Mouse (Mus musculus) heart, embryonic 15.5 days (tissue): ENCODE measurements around the gene Mthfsl. TPM values are rescaled to one million over a fixed set of nuclear protein-coding genes. Genes with fewer than 3 reads are reported as not detected.
"Not testable (repeated sequence)": the region's sequence is repeated elsewhere in the genome, so short reads cannot be mapped to it uniquely, and the experiment has no call there.

Source experiments
- ATAC-seq: fragments of 200-750 bp; cut with Nextera tagmentation; replicated peaks from 2 replicates; pipeline ENCODE4 v1.8.0; 2017; ENCODE audit warnings: low read depth, moderate TSS enrichment; ENCODE audit not compliant: insufficient number of reproducible peaks, insufficient read depth, low FRiP score
- H3K27ac ChIP-seq: fragments of 300-500 bp; sonication (generic); 2 replicates; pipeline ENCODE4 v1.5.1; 2015; ENCODE audit warnings: mild to moderate bottlenecking, inconsistent platforms
- H3K27me3 ChIP-seq: fragments of 300-500 bp; sonication (generic); 2 replicates; pipeline ENCODE4 v1.6.1; 2015; ENCODE audit warnings: inconsistent platforms
- H3K36me3 ChIP-seq: fragments of 300-500 bp; sonication (generic); 2 replicates; pipeline ENCODE4 v1.6.1; 2015; ENCODE audit warnings: mild to moderate bottlenecking, inconsistent platforms
- H3K4me1 ChIP-seq: fragments of 300-500 bp; sonication (generic); replicated peaks from 2 replicates; pipeline ENCODE4 v1.6.1; 2015; ENCODE audit warnings: inconsistent platforms
- H3K4me2 ChIP-seq: fragments of 300-500 bp; sonication (generic); 2 replicates; pipeline ENCODE4 v1.6.1; 2015; ENCODE audit warnings: inconsistent platforms, mild to moderate bottlenecking, moderate library complexity
- H3K4me3 ChIP-seq: fragments of 300-500 bp; sonication (generic); 2 replicates; pipeline ENCODE4 v1.5.1; 2015; ENCODE audit warnings: mild to moderate bottlenecking, inconsistent platforms
- H3K9ac ChIP-seq: fragments of 300-500 bp; sonication (generic); 2 replicates; pipeline ENCODE4 v1.6.1; 2015; ENCODE audit warnings: mild to moderate bottlenecking, inconsistent platforms
- H3K9me3 ChIP-seq: fragments of 300-500 bp; sonication (generic); replicated peaks from 2 replicates; pipeline ENCODE4 v1.6.1; 2016; ENCODE audit warnings: inconsistent platforms
- WGBS: fragments of 180-500 bp; shearing (Covaris S2); methylation state at CpG from one replicate; pipeline ENCODE4 v1.1.7; 2015; ENCODE audit warnings: mixed read lengths; 5-methylcytosine and 5-hydroxymethylcytosine counted together
- polyA plus RNA-seq: library from polyadenylated mRNA; unstranded; fragments of >200 nt; fragmentation: Nextera tagmentation; extraction: Ambion mirVana; gene quantifications from 2 replicates; pipeline ENCODE4 v1.2.1, GENCODE M21; 2015

Mthfsl gene
- polyA plus RNA-seq = 29.7 and 34.0 TPM in 2 replicates

DNA sequence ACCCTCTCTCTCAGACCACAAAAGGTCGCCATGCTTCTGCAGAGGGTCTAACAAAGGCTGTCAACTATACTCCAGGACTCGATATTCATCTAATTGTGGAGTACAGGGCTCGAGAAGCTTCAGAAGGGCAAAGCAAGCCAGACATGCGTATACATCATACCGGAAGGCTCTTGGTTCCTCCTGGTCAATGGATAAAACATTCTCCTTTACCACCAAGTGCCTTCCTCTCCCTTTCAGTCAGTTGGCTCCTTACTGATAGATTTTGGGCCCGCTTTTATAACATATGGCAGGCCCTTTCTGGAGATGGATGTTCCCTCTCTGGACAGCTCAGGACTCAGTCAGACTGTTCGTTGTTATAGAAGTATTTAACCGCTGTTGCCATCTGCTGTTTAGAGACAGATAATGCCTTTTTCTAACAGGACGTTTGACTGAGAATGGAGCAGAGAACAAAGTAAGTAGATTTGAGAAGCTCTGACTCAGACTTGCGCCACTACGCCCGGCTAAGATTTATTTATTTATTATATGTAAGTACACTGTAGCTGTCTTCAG lies at the start of gene Mthfsl:
Mthfsl (minus strand) TSS at position 308 of the 549 bp plus-strand sequence.
- peak within 1 kb of the TSS; percentile 43 for H3K4me3 ChIP-seq
- H3K4me2 ChIP-seq = peak within 1 kb of the TSS; percentile 63
- H3K27me3 ChIP-seq, H3K9ac ChIP-seq, H3K4me1 ChIP-seq, H3K9me3 ChIP-seq, H3K36me3 ChIP-seq: not testable (repeated sequence)
- ATAC-seq = peak; percentile 50; the same call in 1 of the 2 replicates
- H3K27ac ChIP-seq = peak within 1 kb of the TSS; percentile 76
- WGBS = 20% methylated on average over 11 of the region's 12 CpGs

DNA sequence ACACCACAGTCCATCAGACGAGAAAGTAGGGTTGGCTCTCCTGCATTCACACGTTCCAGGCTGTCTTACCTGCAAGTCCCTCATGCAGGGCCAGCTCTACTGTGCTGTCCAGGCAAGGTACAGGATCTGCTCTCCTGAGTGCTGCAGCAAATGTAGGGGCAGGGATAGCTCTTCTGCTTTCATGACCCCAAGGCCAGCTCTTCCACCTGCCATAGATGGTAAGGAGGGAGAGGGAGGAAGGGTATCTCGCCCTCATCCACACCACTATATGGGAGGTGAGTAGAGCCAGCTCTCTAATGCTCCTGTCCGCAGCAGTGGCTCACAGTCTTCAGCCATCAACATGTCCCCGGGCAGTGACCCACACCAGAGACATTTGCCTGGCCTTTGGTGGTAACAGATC lies 49.4 kb upstream of the Mthfsl start:
- H3K27me3 ChIP-seq, H3K9ac ChIP-seq, H3K9me3 ChIP-seq, H3K27ac ChIP-seq, H3K4me2 ChIP-seq, H3K36me3 ChIP-seq, H3K4me3 ChIP-seq, H3K4me1 ChIP-seq, ATAC-seq: not testable (repeated sequence)
- 78% methylated on average over 4 of the region's 5 CpGs for WGBS

DNA sequence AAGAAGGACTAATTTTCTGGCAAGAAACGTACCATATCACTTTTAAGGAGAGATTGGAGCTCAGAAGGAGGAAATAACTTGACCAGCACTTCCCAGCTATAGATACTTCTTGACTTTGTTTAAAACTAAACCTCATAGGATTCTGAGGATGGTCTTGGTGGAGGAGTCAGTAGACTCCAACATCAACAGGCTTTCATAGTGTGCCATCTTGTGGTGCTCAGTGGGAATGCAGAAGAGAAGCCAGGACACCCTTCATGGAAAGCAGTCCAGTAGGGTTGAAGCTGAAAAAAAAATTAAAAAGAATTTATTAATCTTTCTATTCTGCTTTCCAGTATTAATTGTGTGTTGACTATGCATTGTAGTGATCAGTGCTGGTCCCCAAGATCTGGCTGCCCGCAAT lies 26.6 kb upstream of the Mthfsl start:
- not testable (repeated sequence) for H3K9me3 ChIP-seq, H3K27me3 ChIP-seq, H3K9ac ChIP-seq, H3K27ac ChIP-seq, H3K36me3 ChIP-seq, H3K4me3 ChIP-seq, H3K4me1 ChIP-seq, ATAC-seq, H3K4me2 ChIP-seq
- 33% methylated on average over 1 of the region's 2 CpGs for WGBS

DNA sequence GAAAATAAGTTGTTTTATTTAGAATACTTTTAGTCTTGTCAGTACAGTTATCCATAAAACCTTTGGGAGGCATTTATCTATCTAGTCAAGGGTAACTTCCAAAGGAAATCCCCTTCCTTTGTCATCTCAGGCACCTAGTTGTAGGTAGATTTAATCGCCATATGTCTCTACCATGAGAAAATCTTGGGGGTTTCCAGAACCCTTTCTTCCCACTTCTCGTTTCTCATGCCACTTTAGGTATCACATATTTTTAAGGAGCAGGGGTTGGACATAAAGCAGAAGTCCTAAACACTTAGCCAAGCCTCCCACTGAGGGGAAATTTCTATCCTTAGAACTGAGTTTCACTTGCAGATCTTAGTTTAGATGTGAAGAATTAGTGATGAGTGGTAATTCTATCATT lies 25.9 kb upstream of the Mthfsl start:
- 60% methylated on average over 1 of the region's 2 CpGs for WGBS
- H3K36me3 ChIP-seq, H3K4me2 ChIP-seq, H3K27ac ChIP-seq, H3K9ac ChIP-seq, H3K4me1 ChIP-seq, H3K27me3 ChIP-seq, ATAC-seq, H3K9me3 ChIP-seq, H3K4me3 ChIP-seq: not testable (repeated sequence)

DNA sequence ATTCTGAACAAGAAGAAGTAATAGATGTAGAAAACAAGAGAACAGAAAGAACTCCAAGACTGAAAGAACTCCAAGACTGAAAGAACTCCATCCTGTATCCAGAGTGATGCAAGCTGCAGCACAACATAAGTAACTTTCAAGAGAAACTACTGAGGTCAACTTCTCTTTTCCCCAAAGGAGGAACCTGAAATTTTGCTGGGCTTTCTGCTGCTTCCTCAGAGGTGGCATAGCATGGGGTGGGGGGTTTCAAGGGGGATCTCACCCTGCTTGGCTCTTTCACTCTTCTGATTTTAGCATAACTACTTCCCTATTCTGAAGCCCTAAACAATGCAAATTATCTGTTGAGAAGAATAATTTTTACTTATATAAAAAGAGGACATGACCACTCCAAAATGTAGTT lies 15.2 kb upstream of the Mthfsl start:
- H3K4me3 ChIP-seq, H3K27ac ChIP-seq, H3K9me3 ChIP-seq, H3K4me1 ChIP-seq, ATAC-seq, H3K4me2 ChIP-seq, H3K36me3 ChIP-seq, H3K9ac ChIP-seq, H3K27me3 ChIP-seq: not testable (repeated sequence)

DNA sequence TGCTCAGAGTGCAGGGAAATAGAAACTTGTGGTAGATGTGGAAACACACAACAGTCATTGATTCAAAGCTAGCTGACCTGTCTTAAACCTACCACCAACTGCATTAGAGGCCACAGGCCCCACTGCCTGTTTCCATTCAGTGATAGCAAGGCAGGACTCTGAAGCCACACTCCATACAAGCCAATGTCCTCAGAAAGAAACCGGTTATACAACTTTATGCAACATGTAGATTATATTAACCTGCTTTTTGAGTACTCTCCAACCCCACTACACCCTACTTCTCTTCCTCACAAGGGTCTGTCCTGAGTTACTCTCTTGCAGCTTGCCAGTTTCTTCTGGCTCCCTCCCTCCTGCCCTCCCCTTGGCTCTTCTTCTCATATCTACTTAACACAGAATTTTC lies 13.1 kb upstream of the Mthfsl start:
- H3K27ac ChIP-seq, H3K9me3 ChIP-seq, H3K4me2 ChIP-seq, H3K27me3 ChIP-seq, H3K36me3 ChIP-seq, ATAC-seq, H3K4me3 ChIP-seq, H3K9ac ChIP-seq, H3K4me1 ChIP-seq: not testable (repeated sequence)
- 64% methylated on average over 1 of the region's 1 CpGs for WGBS

DNA sequence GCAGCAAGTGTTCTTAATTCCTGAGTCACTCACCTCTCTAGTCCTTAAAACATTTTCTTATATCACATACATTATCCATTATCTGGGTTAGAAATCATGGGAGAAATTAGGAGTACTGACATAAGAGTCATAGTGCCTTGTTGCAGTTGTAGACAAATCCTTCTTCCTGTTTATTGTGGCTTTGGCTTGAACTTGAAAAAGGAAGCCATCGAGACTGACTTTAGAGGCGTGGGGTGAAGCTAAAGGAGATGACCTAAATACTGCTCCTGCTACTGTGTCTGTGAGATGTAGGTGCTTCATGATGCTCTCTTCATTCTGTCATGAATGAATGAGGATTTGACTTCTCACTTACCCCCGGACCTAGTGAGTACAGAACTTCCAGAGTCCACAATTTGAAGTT lies 12.2 kb upstream of the Mthfsl start:
- WGBS = 69% methylated on average over 2 of the region's 3 CpGs
- ATAC-seq, H3K4me1 ChIP-seq: not testable (repeated sequence)

DNA sequence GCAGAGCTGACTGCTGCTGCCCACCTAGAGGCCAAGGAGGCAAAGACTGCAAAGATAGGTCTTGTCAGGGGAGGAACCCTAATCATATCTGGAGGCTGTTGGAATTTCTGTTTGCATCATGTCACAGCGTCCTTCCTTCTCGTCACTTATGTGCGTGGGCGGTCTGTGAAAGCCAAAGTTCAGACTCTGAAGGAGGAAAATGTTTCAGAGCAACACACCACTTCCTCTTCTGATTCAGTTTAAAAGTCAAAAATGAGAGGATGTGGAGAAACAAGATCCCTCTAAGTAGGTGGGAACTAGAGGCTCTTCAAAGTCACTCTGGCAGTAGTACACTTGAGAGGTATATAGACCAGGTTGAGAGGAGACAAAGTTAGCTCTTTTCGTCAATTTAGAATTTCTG lies 11.6 kb upstream of the Mthfsl start, which contains the start of gene Bcl2a1d:
Bcl2a1d (minus strand) TSS at position 187 of the 400 bp plus-strand sequence.
- not testable (repeated sequence) for H3K4me2 ChIP-seq, H3K9ac ChIP-seq, H3K4me1 ChIP-seq, ATAC-seq, H3K9me3 ChIP-seq, H3K27me3 ChIP-seq, H3K36me3 ChIP-seq, H3K4me3 ChIP-seq, H3K27ac ChIP-seq
- 49% methylated on average over 5 of the region's 5 CpGs for WGBS

More for the DNA sequence above, 12.2 kb upstream of the Mthfsl start:
- H3K27ac ChIP-seq, H3K36me3 ChIP-seq, H3K9ac ChIP-seq, H3K4me2 ChIP-seq, H3K9me3 ChIP-seq, H3K4me3 ChIP-seq, H3K27me3 ChIP-seq: not testable (repeated sequence)

DNA sequence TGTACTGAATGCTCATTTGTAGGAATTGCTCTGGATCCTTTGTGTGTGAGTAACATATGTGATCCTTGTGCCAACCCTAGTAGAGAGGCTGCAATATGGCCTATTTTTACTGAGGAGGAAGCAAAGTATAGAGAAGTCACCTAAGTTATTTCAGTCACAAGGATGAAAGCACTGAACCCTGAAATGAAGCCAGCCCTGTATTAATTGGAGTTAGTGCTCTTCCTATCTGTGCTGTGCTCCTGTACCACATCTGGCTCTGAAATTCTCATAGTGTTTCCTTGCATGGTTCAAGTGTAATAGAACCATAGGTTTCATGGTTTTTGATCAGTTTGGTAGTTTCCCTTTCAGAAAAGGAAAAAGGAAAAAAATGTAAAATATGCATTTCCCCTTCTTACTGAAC lies 8.2 kb upstream of the Mthfsl start:
- not testable (repeated sequence) for ATAC-seq

DNA sequence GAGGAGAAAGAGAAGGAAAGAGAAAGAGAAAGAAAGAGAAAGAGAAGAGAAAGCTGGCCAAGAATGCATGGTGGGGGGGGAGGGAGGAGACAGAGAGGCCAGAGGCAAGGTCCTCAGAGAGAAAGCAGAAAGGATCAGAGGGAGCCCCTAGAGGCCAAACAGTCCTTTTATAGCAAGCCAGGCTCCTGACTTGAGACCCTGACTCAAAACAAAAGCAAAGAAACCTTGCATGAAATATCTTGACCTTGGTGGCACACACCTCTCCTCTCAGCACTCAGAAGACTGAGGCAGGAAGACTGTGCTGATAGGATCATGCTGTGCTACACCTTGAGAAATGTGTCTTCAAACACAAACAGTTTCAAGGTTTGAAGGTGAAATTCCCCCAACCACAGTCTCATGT lies 1.5 kb upstream of the Mthfsl start:
- H3K4me2 ChIP-seq, H3K9me3 ChIP-seq, H3K36me3 ChIP-seq, H3K27me3 ChIP-seq, H3K27ac ChIP-seq, H3K4me1 ChIP-seq, H3K4me3 ChIP-seq, H3K9ac ChIP-seq, ATAC-seq: not testable (repeated sequence)

More for the DNA sequence above, 8.2 kb upstream of the Mthfsl start:
- not testable (repeated sequence) for H3K4me1 ChIP-seq, H3K4me2 ChIP-seq, H3K36me3 ChIP-seq, H3K9me3 ChIP-seq, H3K27me3 ChIP-seq, H3K9ac ChIP-seq, H3K4me3 ChIP-seq, H3K27ac ChIP-seq

DNA sequence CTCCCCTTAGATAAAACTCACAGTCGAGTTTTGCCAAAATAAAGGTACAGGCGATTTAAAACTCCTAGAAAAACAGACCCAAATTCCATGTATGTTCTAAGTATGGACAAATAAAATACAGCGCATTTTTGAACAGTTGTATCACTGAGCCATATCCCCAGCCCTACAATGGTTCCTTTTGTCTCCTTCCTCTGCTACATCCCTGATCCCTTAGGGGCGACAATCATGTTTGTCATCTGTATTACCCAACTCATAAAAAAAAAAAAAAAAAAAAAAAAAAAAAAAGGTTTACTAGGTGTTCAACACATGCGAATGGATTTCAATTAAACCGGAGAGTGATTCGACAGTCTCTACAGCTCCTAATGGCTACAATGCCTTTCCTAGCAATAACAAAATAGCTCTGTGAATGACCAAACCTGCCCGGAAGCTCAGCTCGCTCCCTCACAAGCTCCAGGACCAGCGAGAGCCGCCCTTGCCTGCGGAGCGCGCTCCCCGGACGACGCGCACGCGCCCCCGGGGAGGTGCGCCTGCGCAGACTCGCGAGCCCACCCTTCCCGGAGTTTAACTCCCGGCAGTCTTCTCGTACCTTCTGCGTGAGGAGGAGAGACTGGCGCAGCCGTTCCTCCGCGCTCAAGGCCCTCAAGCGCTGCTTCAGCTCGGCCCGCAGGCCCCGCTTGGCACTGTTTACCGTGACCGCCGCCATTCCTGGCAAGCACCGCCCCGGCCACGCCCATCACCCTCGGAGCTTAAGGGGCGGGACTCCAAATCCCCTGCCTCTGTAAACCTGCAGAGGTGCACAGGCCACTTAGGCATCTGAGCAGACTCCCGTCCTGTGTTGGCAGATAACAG lies 799 bp downstream of the Mthfsl start:
- H3K36me3 ChIP-seq, H3K9me3 ChIP-seq, H3K4me1 ChIP-seq, H3K27me3 ChIP-seq, H3K9ac ChIP-seq: not testable (repeated sequence)
- Histone ChIP-seq H3K4me2 (peak overlapping the region; percentile 53), H3K4me3 (peak overlapping the region; percentile 43), H3K27ac (peak overlapping the region; percentile 73)
- ATAC-seq = peak; percentile 94
- WGBS = 8% methylated on average over 18 of the region's 46 CpGs

DNA sequence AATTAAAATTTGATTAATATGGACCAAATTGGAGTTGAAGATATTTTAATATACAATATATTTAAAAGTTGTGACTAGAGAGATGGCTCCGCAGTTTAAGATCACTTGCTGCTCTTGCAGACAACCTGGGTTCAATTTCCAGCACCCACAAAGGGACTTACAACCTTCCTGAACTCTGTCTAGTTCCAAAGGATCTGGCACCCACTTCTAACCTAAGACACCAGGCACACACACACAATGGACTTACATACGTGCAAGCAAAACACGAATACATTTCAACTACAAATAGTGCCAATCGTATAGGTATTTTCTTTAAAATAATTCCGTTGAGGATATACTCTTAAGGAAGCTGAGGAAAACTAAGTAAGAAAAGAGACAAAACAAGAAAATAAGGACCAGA lies 1.5 kb downstream of the Mthfsl start:
- 81% methylated on average over 5 of the region's 5 CpGs for WGBS

More for the DNA sequence above, 1.5 kb downstream of the Mthfsl start:
- H3K36me3 ChIP-seq, H3K27me3 ChIP-seq, ATAC-seq, H3K9ac ChIP-seq, H3K9me3 ChIP-seq, H3K4me1 ChIP-seq, H3K27ac ChIP-seq, H3K4me3 ChIP-seq: not testable (repeated sequence)
- H3K4me2 ChIP-seq = peak overlapping the region; percentile 53
